ENCODE assay signal across 27 mouse cellular contexts in the genomic region with DNA sequence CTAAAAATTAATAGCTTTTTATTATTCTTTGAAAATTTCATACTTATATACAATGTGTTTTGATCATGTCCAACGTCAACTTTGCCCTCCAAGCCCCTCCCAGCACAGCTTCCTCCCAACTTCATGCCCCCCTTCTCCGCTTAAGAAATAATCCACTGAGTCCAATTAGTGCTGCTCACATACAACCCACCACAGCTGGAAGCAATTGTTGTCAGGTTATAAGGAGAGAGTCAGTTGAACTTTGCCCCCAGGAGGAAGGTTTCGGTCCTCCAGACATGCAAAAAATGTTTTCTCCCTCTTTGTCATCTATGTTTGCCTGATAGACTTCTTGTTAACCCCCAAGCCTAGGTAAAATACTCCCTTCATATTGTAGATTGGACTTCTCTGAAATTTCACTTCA. TPM values are rescaled to one million over a fixed set of nuclear protein-coding genes. Genes with fewer than 3 reads are reported as not detected.
A peak's percentile ranks its signal among the peaks of the same experiment; 100 is the strongest.
DNase-seq lines count a peak whose midpoint lies in the region; ATAC-seq lines count a peak whose summit lies in the region.
"Had no signal": no experiment of that assay in that cellular context is flagged by ENCODE, and none has a peak within 500 bp of the region (broad histone marks: within the 10 kb centered on the region; RNA-seq: fewer than 3 reads in every experiment).

No protein-coding gene starts in this region.

- peak; percentile 57 for DNase-seq in embryo, embryonic 10 days (ENCODE audit: low spot score)
- peak; percentile 3 for DNase-seq in embryo, embryonic 9.5 days (ENCODE audit: extremely low spot score)
- DNase-seq in forelimb bud, embryonic 11.5 days (ENCODE audit: low read depth, low spot score), result peak; percentile 52
- DNase-seq in adrenal gland, adult 2 months, result no peak
- DNase-seq in layer of hippocampus, adult 9-10 months (ENCODE audit: low spot score), result no peak
- DNase-seq: adrenal gland, postnatal 14 days; cerebellum, adult 11 months; cerebellum, adult 2 months; cerebellum, adult 9-11 months; cerebellum, postnatal 25 days; gastrocnemius, adult 2 months; gastrocnemius, postnatal 14 days; heart, adult 11 months had no signal

- ATAC-seq in erythroblast, adult 5-6 weeks (replicated peaks; ENCODE audit: low FRiP score, poor library complexity, severe bottlenecking), result no peak
- ATAC-seq: forebrain, embryonic 15.5 days; intestine, postnatal 0 days; Patski had no signal

RNA-seq across cellular contexts. Expression of a gene that starts 4.0 kb away (rescaled TPM):
- not detected for total RNA-seq in adrenal gland, adult 2 months (2021)
- not detected in 2 replicates for polyA plus RNA-seq in adrenal gland, adult 2 months (2012; rRNA removed)
- not detected in 2 replicates for total RNA-seq in erythroblast, adult 5-6 weeks (2015; ENCODE audit: low replicate concordance)
- total RNA-seq in erythroblast, adult 5-6 weeks (2017; ENCODE audit: low replicate concordance), result not detected in 2 replicates
- total RNA-seq: adrenal gland, adult 18-20 months; adrenal gland, postnatal 14 days; adrenal gland, postnatal 4 days; common myeloid progenitor, adult 5-6 weeks; G1E; gastrocnemius, adult 2 months; gastrocnemius, postnatal 14 days; heart, adult 8-10 months; heart, postnatal 25 days; hematopoietic stem cell, adult 5-6 weeks had no signal
- polyA plus RNA-seq: erythroblast, embryonic 14.5 days; G1E; heart, postnatal 0 days; intestine, embryonic 14.5 days; Patski had no signal

RNA-seq across cellular contexts. Expression of a gene that starts 24.5 kb away (rescaled TPM):
- total RNA-seq in adrenal gland, adult 2 months (2021), result 1 to 10 TPM in 1 of 2 experiments, under 1 TPM in 1; 0.78 to 1.2 TPM
- 0.18 and 0.26 TPM in 2 replicates for polyA plus RNA-seq in adrenal gland, adult 2 months (2012; rRNA removed)
- total RNA-seq in erythroblast, adult 5-6 weeks (2015; ENCODE audit: low replicate concordance), result 0.19 and 3.6 TPM in 2 replicates
- total RNA-seq in erythroblast, adult 5-6 weeks (2017; ENCODE audit: low replicate concordance), result 0.42 and 3.0 TPM in 2 replicates
- polyA plus RNA-seq: erythroblast, embryonic 14.5 days; G1E had no signal

Comparison
In these comparisons a context has a peak if more than half of its experiments do, and no peak if none do; other contexts are left out.
1. DNase-seq: peak in embryo, embryonic 10 days (single experiment), embryo, embryonic 9.5 days (single experiment) and forelimb bud, embryonic 11.5 days (single experiment); none in adrenal gland, adult 2 months (single experiment) and layer of hippocampus, adult 9-10 months (single experiment).